Mouse (Mus musculus) ES-E14 (cell line): ENCODE measurements around the gene Olfr1466. TPM values are rescaled to one million over a fixed set of nuclear protein-coding genes. Genes with fewer than 3 reads are reported as not detected.

Source experiments
- DNase-seq: peaks from one replicate; pipeline ENCODE4 v3.0.0-alpha.2; 2013; ENCODE audit warnings: low read depth, low spot score
- H3K27ac ChIP-seq: 2 replicates; pipeline ENCODE4 v1.5.1; 2012; ENCODE audit warnings: low read depth, mild to moderate bottlenecking, low read length, moderate library complexity, mixed read lengths; ENCODE audit not compliant: poor library complexity, insufficient read depth, severe bottlenecking
- H3K36me3 ChIP-seq: 2 replicates; pipeline ENCODE4 v1.6.1; 2012; ENCODE audit warnings: mild to moderate bottlenecking, low read length, moderate library complexity, mixed read lengths; ENCODE audit not compliant: control insufficient read depth, poor library complexity, insufficient read depth, severe bottlenecking
- H3K4me1 ChIP-seq, 2 experiments: fragments of 150-350 bp in 1 of 2; sonication (generic) in 1 of 2; 2 replicates each; pipeline ENCODE4 v1.6.1; 2012; ENCODE audit warnings: low read length in 2 of 2, mild to moderate bottlenecking in 1 of 2, mixed read lengths in 1 of 2; ENCODE audit not compliant: control insufficient read depth in 2 of 2, insufficient read depth in 2 of 2, poor library complexity in 1 of 2
- H3K4me3 ChIP-seq, 2 experiments: fragments of 150-350 bp in 1 of 2; sonication (generic) in 1 of 2; 2 replicates each; pipeline ENCODE4 v1.5.1; 2012; ENCODE audit warnings: low read length in 2 of 2, low read depth in 1 of 2, mild to moderate bottlenecking in 1 of 2, mixed read lengths in 1 of 2; ENCODE audit not compliant: insufficient read depth in 1 of 2, poor library complexity in 1 of 2, severe bottlenecking in 1 of 2
- H3K9ac ChIP-seq: 2 replicates; pipeline ENCODE4 v1.6.1; 2012; ENCODE audit warnings: low read depth, mild to moderate bottlenecking, low read length, mixed read lengths; ENCODE audit not compliant: poor library complexity, insufficient read depth, severe bottlenecking
- H3K9me3 ChIP-seq: fragments of 150-350 bp; sonication (generic); 2 replicates; pipeline ENCODE4 v1.6.1; 2012; ENCODE audit warnings: low read depth, mild to moderate bottlenecking, low read length; ENCODE audit not compliant: control insufficient read depth, insufficient read depth
- CHD2 ChIP-seq: IDR thresholded peaks from 2 replicates; pipeline ENCODE4 v1.6.1; 2014; ENCODE audit warnings: mild to moderate bottlenecking, low read depth, low read length, inconsistent platforms
- HCFC1 ChIP-seq: IDR thresholded peaks from 2 replicates; pipeline ENCODE4 v1.6.1; 2012; ENCODE audit warnings: low read length, inconsistent platforms, borderline replicate concordance; ENCODE audit not compliant: insufficient read depth
- MAFK ChIP-seq: IDR thresholded peaks from 2 replicates; pipeline ENCODE4 v1.6.1; 2014; ENCODE audit warnings: mild to moderate bottlenecking, low read depth, low read length, inconsistent platforms; ENCODE audit not compliant: insufficient read depth
- ZC3H11A ChIP-seq: IDR thresholded peaks from 2 replicates; pipeline ENCODE4 v1.6.1; 2012; ENCODE audit warnings: low read depth, mild to moderate bottlenecking, inconsistent platforms, low read length, borderline replicate concordance
- ZNF384 ChIP-seq: IDR thresholded peaks from 2 replicates; pipeline ENCODE4 v1.6.1; 2012; ENCODE audit warnings: low read depth, low read length, inconsistent platforms
- in situ Hi-C, 2 experiments: fragments of 600-800 bp; cut with MboI; formaldehyde crosslinking; loops; one replicate each; pipeline ENCODE4 v1.15.1; 2025; ENCODE audit warnings: low sequenced_read_pairs in 2 of 2, inconsistent platforms in 1 of 2; ENCODE audit not compliant: unreplicated experiment in 2 of 2
- total RNA-seq: library from RNA; depleted of rRNA; stranded (reverse); fragments of 300-350 nt; gene quantifications from 2 replicates; pipeline ENCODE4 v1.2.3, GENCODE M21; 2012; rRNA removed

The Olfr1466 gene
- total RNA-seq = not detected in 2 replicates

- TF ChIP-seq HCFC1 (no peak), MAFK (no peak)
- DNase-seq = no peak
- H3K9ac ChIP-seq = no peak within 1 kb of the TSS
- no peaks in the 10 kb centered on the region for H3K36me3 ChIP-seq
- H3K27ac ChIP-seq = no peak within 1 kb of the TSS
- no peak within 1 kb of the TSS for H3K4me3 ChIP-seq
- no peaks in the 10 kb centered on the region for H3K9me3 ChIP-seq
- in situ Hi-C loops = no loop called here
- H3K4me1 ChIP-seq = no peaks in the 10 kb centered on the region
These were observed at the start of gene Olfr1466 for GRCm38 (mm10) chr19:13338562-13338961. Gene Olfr1466 (plus strand): TSS chr19:13338862.

GRCm38 (mm10) chr19:13315441-13315840 is 23.2 kb upstream of the Olfr1466 start, which contains the start of gene Olfr1465:
Gene Olfr1465 (minus strand): TSS chr19:13315541.
- H3K9ac ChIP-seq = no peak within 1 kb of the TSS
- H3K9me3 ChIP-seq = no peaks in the 10 kb centered on the region
- H3K4me1 ChIP-seq = no peaks in the 10 kb centered on the region
- H3K36me3 ChIP-seq = no peaks in the 10 kb centered on the region
- in situ Hi-C loops = no loop called here
- H3K27ac ChIP-seq = no peak within 1 kb of the TSS
- TF ChIP-seq ZNF384 (no peak), CHD2 (no peak), HCFC1 (no peak), ZC3H11A (no peak), MAFK (no peak)
- H3K4me3 ChIP-seq = no peak within 1 kb of the TSS
- no peak for DNase-seq

- in situ Hi-C loops = no loop called here
- no peaks in the 10 kb centered on the region for H3K36me3 ChIP-seq
- no peaks in the 10 kb centered on the region for H3K4me1 ChIP-seq
- no peak within 1 kb of the TSS for H3K4me3 ChIP-seq
- H3K9ac ChIP-seq = no peak within 1 kb of the TSS
- H3K27ac ChIP-seq = no peak within 1 kb of the TSS
- DNase-seq = no peak
- no peak for TF ChIP-seq HCFC1
- TF ChIP-seq CHD2 = no peak
- TF ChIP-seq ZC3H11A = no peak
- TF ChIP-seq MAFK = no peak
- no peak for TF ChIP-seq ZNF384
- H3K9me3 ChIP-seq = peaks cover 4% of the 10 kb centered on the region; the same call in 1 of the 2 replicates
These were observed 23.3 kb downstream of the Olfr1466 start, which contains the start of gene Olfr1467 for GRCm38 (mm10) chr19:13361936-13362335. Gene Olfr1467 (plus strand): TSS chr19:13362236.

Other genes starting within 250 kb of the Olfr1466 start
- not detected in 2 replicates for gene Olfr1457, start 241.0 kb upstream of the Olfr1466 start, total RNA-seq
- gene Olfr1458, start 232.1 kb upstream of the Olfr1466 start, total RNA-seq = not detected in 2 replicates
- 0.32 and 0.80 TPM in 2 replicates for gene Olfr1459, start 189.3 kb upstream of the Olfr1466 start, total RNA-seq
- gene Olfr1461, start 175.9 kb upstream of the Olfr1466 start, total RNA-seq = not detected in 2 replicates
- gene Olfr1462, start 153.1 kb upstream of the Olfr1466 start, total RNA-seq = not detected in 2 replicates
- gene Olfr1463, start 107.5 kb upstream of the Olfr1466 start, total RNA-seq = not detected in 2 replicates
- gene Olfr1465, start 23.3 kb upstream of the Olfr1466 start, total RNA-seq = not detected in 2 replicates
- gene Olfr1467, start 23.4 kb downstream of the Olfr1466 start, total RNA-seq = not detected in 2 replicates
- gene Olfr1469, start 69.0 kb downstream of the Olfr1466 start, total RNA-seq = not detected in 2 replicates
- gene Olfr1471, start 104.5 kb downstream of the Olfr1466 start, total RNA-seq = not detected in 2 replicates
- not detected in 2 replicates for gene Olfr1472, start 117.2 kb downstream of the Olfr1466 start, total RNA-seq
- not detected in 2 replicates for gene Olfr1474, start 130.7 kb downstream of the Olfr1466 start, total RNA-seq
- gene Olfr1475, start 141.3 kb downstream of the Olfr1466 start, total RNA-seq = not detected in 2 replicates
- gene Olfr1477, start 161.7 kb downstream of the Olfr1466 start, total RNA-seq = not detected in 2 replicates
- gene Olfr1480, start 189.1 kb downstream of the Olfr1466 start, total RNA-seq = not detected in 2 replicates
- not detected in 2 replicates for gene Olfr1484, start 244.6 kb downstream of the Olfr1466 start, total RNA-seq